Mouse (Mus musculus): ENCODE results near the gene Gpalpp1. TPM values are rescaled to one million over a fixed set of nuclear protein-coding genes. Genes with fewer than 3 reads are reported as not detected.

Gpalpp1 gene
- polyA plus RNA-seq, 1 experiment from 2014 or later: 11.1 TPM

DNA sequence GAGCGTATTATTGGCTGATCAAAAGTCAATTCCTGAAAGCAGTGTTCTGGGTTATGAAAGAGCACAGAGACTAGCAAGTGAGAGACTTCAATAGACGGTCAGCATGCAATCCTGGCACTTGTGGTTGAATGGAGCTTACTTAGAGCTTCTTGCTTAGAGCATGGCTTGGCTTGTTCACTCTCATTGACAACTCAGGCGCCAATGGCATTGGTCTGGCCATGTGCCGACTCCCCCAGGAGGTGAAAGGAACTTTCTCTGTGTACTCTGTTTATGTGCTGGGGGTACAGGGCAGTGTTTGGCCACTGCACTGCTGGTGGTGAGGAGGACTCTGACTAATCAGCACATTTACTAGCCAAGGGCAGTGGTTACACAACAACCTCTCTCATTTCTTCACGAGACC, 51.1 kb downstream of the Gpalpp1 start:
- no peak for DNase-seq (ENCODE audit: low spot score)
- H3K4me2 ChIP-seq (ENCODE audit: low read depth, low read length): no peak overlapping the region
- H3K4me3 ChIP-seq (ENCODE audit: low read depth, low read length): no peak overlapping the region
- no peaks in the 10 kb centered on the region for H3K36me3 ChIP-seq (ENCODE audit: control insufficient read depth, insufficient read depth, low read length)
- ATAC-seq (ENCODE audit: low read depth): no peak
- H3K27ac ChIP-seq (replicated peaks; ENCODE audit: low read depth, low read length): no peak overlapping the region
- H3K9ac ChIP-seq (ENCODE audit: low read depth, low read length): no peak overlapping the region
- WGBS: 79% methylated on average over 5 of the region's 5 CpGs
- no peaks in the 10 kb centered on the region for H3K4me1 ChIP-seq (ENCODE audit: control insufficient read depth, insufficient read depth, low read length)
- H3K27me3 ChIP-seq (replicated peaks; ENCODE audit: control insufficient read depth, insufficient read depth, low read length): no peaks in the 10 kb centered on the region
- H3K9me3 ChIP-seq (ENCODE audit: control insufficient read depth, low read length): no peaks in the 10 kb centered on the region

DNA sequence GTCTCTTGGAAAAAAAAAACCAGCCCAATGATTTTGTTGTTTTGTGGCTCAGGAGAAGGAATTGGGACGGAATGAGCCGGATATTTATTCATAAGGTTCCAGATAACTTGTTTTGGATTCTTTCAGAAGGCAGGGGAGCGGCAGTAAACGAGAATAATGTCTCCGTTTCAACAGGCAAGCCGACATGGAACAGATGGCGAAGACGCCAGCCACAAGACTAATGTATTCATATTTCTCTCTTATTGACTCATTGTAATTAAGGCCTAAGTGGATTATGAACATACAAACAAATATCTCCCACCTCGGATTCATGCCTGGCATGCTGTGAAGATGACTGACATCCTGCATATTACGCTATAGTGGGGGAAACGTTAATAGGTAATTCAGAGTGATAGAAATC, 56.8 kb downstream of the Gpalpp1 start:
- H3K9ac ChIP-seq (ENCODE audit: low read depth, low read length): no peak overlapping the region
- no peak overlapping the region for H3K4me3 ChIP-seq (ENCODE audit: low read depth, low read length)
- ATAC-seq (ENCODE audit: low read depth): no peak
- DNase-seq (ENCODE audit: low spot score): no peak
- H3K9me3 ChIP-seq (ENCODE audit: control insufficient read depth, low read length): no peaks in the 10 kb centered on the region
- H3K4me1 ChIP-seq (ENCODE audit: control insufficient read depth, insufficient read depth, low read length): no peaks in the 10 kb centered on the region
- H3K36me3 ChIP-seq (ENCODE audit: control insufficient read depth, insufficient read depth, low read length): no peaks in the 10 kb centered on the region
- 83% methylated on average over 11 of the region's 11 CpGs for WGBS
- no peak overlapping the region for H3K4me2 ChIP-seq (ENCODE audit: low read depth, low read length)
- no peak overlapping the region for H3K27ac ChIP-seq (replicated peaks; ENCODE audit: low read depth, low read length)
- no peaks in the 10 kb centered on the region for H3K27me3 ChIP-seq (replicated peaks; ENCODE audit: control insufficient read depth, insufficient read depth, low read length)

DNA sequence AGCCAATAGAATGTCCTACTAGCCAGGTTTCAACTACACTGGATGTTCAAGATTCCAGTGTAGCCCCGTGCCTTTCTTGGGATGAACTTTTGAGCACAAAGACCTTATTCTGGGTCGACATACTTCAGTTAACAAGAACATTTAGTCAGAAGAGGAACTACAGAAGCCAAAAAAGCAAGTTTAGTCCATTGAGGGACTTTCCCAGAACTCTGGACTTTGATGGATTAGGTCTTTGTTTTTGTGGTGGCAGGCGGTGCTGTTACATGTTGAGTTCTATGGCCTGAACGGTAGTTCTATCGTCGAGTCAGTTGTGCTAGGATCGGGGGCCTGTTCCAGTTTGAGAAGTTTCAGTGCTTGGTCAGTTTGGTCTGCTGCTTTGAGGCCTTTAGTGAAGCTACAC, 58.6 kb downstream of the Gpalpp1 start:
- WGBS: 85% methylated on average over 7 of the region's 7 CpGs
- Histone ChIP-seq H3K27me3 (replicated peaks; ENCODE audit: control insufficient read depth, insufficient read depth, low read length) (no peaks in the 10 kb centered on the region), H3K4me1 (ENCODE audit: control insufficient read depth, insufficient read depth, low read length) (no peaks in the 10 kb centered on the region), H3K27ac (replicated peaks; ENCODE audit: low read depth, low read length) (no peak overlapping the region), H3K9ac (ENCODE audit: low read depth, low read length) (no peak overlapping the region), H3K4me2 (ENCODE audit: low read depth, low read length) (no peak overlapping the region), H3K36me3 (ENCODE audit: control insufficient read depth, insufficient read depth, low read length) (no peaks in the 10 kb centered on the region), H3K9me3 (ENCODE audit: control insufficient read depth, low read length) (no peaks in the 10 kb centered on the region), H3K4me3 (ENCODE audit: low read depth, low read length) (no peak overlapping the region)
- DNase-seq (ENCODE audit: low spot score) (no peak), ATAC-seq (ENCODE audit: low read depth) (no peak)

DNA sequence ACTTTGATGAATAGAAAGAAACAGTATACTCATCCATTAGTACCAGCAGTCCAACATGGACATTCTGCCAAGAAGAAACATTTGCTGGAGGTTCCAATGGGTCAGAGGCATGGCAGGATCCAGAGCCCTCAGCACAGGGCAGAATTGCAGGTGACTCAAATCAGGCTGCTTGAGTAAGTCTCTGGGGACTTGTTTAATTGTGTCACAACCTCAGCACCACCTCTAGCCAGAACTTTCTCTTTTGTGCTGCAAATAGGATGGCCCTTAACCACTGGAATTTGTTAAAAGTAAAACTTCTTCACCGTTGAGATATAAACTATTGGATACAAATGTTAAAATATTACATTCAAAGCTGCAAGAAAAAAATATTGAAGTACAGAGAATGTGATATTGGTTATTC, 64.8 kb downstream of the Gpalpp1 start:
- H3K4me3 ChIP-seq (ENCODE audit: low read depth, low read length): no peak overlapping the region
- H3K4me1 ChIP-seq (ENCODE audit: control insufficient read depth, insufficient read depth, low read length): no peaks in the 10 kb centered on the region
- ATAC-seq (ENCODE audit: low read depth): no peak
- H3K27me3 ChIP-seq (replicated peaks; ENCODE audit: control insufficient read depth, insufficient read depth, low read length): no peaks in the 10 kb centered on the region
- H3K36me3 ChIP-seq (ENCODE audit: control insufficient read depth, insufficient read depth, low read length): no peaks in the 10 kb centered on the region
- H3K9ac ChIP-seq (ENCODE audit: low read depth, low read length): no peak overlapping the region
- H3K27ac ChIP-seq (replicated peaks; ENCODE audit: low read depth, low read length): no peak overlapping the region
- no peaks in the 10 kb centered on the region for H3K9me3 ChIP-seq (ENCODE audit: control insufficient read depth, low read length)
- DNase-seq (ENCODE audit: low spot score): no peak
- no peak overlapping the region for H3K4me2 ChIP-seq (ENCODE audit: low read depth, low read length)
- WGBS: 52% methylated on average over 1 of the region's 1 CpGs

DNA sequence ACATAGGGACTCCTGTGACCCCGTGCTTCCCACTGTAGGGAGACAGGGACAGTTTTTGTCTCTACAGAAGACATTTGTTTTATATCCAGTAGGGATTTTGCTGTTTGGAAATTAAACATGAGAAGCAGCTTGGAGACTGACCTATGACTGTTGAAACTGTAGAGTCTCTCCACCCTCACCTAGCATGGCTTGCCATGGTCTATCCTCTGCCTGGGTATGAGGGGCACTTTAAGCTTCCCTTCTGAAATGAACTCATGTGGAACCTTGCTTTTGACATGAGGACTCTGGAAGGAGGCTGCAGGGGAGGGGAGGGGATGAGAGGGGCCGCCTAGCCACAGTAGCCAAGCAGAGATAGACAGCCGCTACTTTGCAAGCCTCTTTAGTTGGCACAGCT, 66.4 kb downstream of the Gpalpp1 start:
- ATAC-seq (ENCODE audit: low read depth): no peak

DNA sequence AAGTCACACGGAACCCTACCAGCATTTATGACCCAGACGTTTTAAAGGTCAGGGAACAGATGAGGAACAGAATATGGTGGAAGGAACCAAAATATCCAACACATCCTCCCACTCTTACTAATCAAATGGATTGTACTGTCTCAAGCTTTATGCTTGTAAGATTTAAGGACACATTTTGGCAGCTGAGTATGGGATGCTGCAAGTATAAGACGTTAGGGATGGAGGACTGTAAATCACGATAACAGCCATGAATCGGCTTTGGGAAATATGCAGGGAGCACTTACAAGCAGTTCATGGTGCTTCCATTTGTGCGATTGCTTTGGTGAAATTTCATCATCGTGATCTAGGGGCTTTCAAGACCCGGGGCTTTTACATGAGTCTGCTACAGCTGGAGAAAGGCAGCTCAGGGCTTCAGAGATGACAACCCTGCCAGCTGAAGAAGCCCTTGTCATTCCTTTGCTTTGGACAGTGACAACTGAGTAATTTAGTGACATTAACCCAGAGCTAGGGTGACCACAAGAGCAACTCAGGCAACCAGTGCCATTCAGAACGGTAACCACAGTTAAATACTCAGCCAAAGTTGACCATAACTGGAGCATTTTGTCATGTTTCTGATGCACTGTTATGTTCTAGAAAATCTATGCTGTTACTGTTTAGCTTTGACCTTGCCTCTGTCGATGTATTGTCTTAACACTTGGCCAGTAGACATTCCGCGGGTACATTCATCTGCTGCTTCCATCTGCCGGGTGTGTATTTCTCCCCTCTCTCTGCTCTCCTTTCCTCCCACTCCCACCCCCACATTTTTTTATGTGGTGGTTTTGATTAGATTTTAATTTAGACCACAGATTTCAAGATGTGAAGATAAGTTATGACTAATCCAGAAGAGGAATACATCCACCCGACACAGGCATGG, 67.1 kb downstream of the Gpalpp1 start:
- no peak for ATAC-seq (ENCODE audit: low read depth)
- Histone ChIP-seq H3K4me3 (ENCODE audit: low read depth, low read length) (no peak overlapping the region), H3K27me3 (replicated peaks; ENCODE audit: control insufficient read depth, insufficient read depth, low read length) (no peaks in the 10 kb centered on the region), H3K4me1 (ENCODE audit: control insufficient read depth, insufficient read depth, low read length) (no peaks in the 10 kb centered on the region), H3K9me3 (ENCODE audit: control insufficient read depth, low read length) (no peaks in the 10 kb centered on the region), H3K9ac (ENCODE audit: low read depth, low read length) (no peak overlapping the region), H3K4me2 (ENCODE audit: low read depth, low read length) (no peak overlapping the region), H3K27ac (replicated peaks; ENCODE audit: low read depth, low read length) (no peak overlapping the region), H3K36me3 (ENCODE audit: control insufficient read depth, insufficient read depth, low read length) (no peaks in the 10 kb centered on the region)
- DNase-seq (ENCODE audit: low spot score): no peak
- WGBS: 72% methylated on average over 14 of the region's 14 CpGs

More for the DNA sequence above, 66.4 kb downstream of the Gpalpp1 start:
- no peak overlapping the region for H3K9ac ChIP-seq (ENCODE audit: low read depth, low read length)
- no peaks in the 10 kb centered on the region for H3K9me3 ChIP-seq (ENCODE audit: control insufficient read depth, low read length)
- H3K4me2 ChIP-seq (ENCODE audit: low read depth, low read length): no peak overlapping the region
- no peaks in the 10 kb centered on the region for H3K27me3 ChIP-seq (replicated peaks; ENCODE audit: control insufficient read depth, insufficient read depth, low read length)
- no peaks in the 10 kb centered on the region for H3K4me1 ChIP-seq (ENCODE audit: control insufficient read depth, insufficient read depth, low read length)
- no peaks in the 10 kb centered on the region for H3K36me3 ChIP-seq (ENCODE audit: control insufficient read depth, insufficient read depth, low read length)
- no peak overlapping the region for H3K4me3 ChIP-seq (ENCODE audit: low read depth, low read length)
- DNase-seq (ENCODE audit: low spot score): no peak
- WGBS: 52% methylated on average over 3 of the region's 3 CpGs
- no peak overlapping the region for H3K27ac ChIP-seq (replicated peaks; ENCODE audit: low read depth, low read length)

Other genes starting within 250 kb of the Gpalpp1 start
- 0.82 and 1.9 TPM in 2 replicates for gene Kctd4, start 155.8 kb downstream of the Gpalpp1 start, polyA plus RNA-seq (2014; fragmentation: Nextera tagmentation; extraction: Ambion mirVana)
- gene Gtf2f2, start 99.9 kb downstream of the Gpalpp1 start, polyA plus RNA-seq (2014; fragmentation: Nextera tagmentation; extraction: Ambion mirVana): 29.8 and 34.9 TPM in 2 replicates
- 12.3 and 13.1 TPM in 2 replicates for gene Nufip1, start 131 bp upstream of the Gpalpp1 start, polyA plus RNA-seq (2014; fragmentation: Nextera tagmentation; extraction: Ambion mirVana)